Mouse (Mus musculus): ENCODE measurements at regions not wholly inside any gene's neighbourhood (a gene's known extent, or its start where the extent isn't known, plus 50 kb on each side); places are given as distances from the start of the nearest gene placed in this dataset.

GRCm38 (mm10) chr10:104367219-104367618, 173.4 kb downstream of the Gm4340 start:
- Histone ChIP-seq H3K4me3 (ENCODE audit: low read depth, low read length) (no peak overlapping the region), H3K4me1 (ENCODE audit: control insufficient read depth, insufficient read depth, low read length) (no peaks in the 10 kb centered on the region), H3K4me2 (no peak overlapping the region), H3K27me3 (ENCODE audit: control insufficient read depth, insufficient read depth, low read length) (no peaks in the 10 kb centered on the region), H3K9me3 (replicated peaks; ENCODE audit: control insufficient read depth, low read length) (no peaks in the 10 kb centered on the region), H3K27ac (ENCODE audit: low read depth, low read length) (no peak overlapping the region), H3K9ac (ENCODE audit: low read depth, low read length) (no peak overlapping the region), H3K36me3 (ENCODE audit: control insufficient read depth, insufficient read depth, low read length) (no peaks in the 10 kb centered on the region)
- ATAC-seq (replicated peaks; ENCODE audit: insufficient number of reproducible peaks, low FRiP score, low TSS enrichment) = no peak
- 81% methylated on average over 2 of the region's 2 CpGs for WGBS (ENCODE audit: insufficient replicate concordance)

GRCm38 (mm10) chr10:104374567-104374966, 180.7 kb downstream of the Gm4340 start:
- 88% methylated on average over 1 of the region's 1 CpGs for WGBS (ENCODE audit: insufficient replicate concordance)
- no peaks in the 10 kb centered on the region for H3K9me3 ChIP-seq (replicated peaks; ENCODE audit: control insufficient read depth, low read length)
- ATAC-seq (replicated peaks; ENCODE audit: insufficient number of reproducible peaks, low FRiP score, low TSS enrichment) = no peak
- H3K4me1 ChIP-seq (ENCODE audit: control insufficient read depth, insufficient read depth, low read length) = no peaks in the 10 kb centered on the region
- no peaks in the 10 kb centered on the region for H3K27me3 ChIP-seq (ENCODE audit: control insufficient read depth, insufficient read depth, low read length)
- H3K36me3 ChIP-seq (ENCODE audit: control insufficient read depth, insufficient read depth, low read length) = no peaks in the 10 kb centered on the region
- no peak overlapping the region for H3K9ac ChIP-seq (ENCODE audit: low read depth, low read length)
- H3K4me3 ChIP-seq (ENCODE audit: low read depth, low read length) = no peak overlapping the region
- no peak overlapping the region for H3K4me2 ChIP-seq
- no peak overlapping the region for H3K27ac ChIP-seq (ENCODE audit: low read depth, low read length)

- 68% methylated on average over 2 of the region's 2 CpGs for WGBS (ENCODE audit: insufficient replicate concordance)
- H3K27me3 ChIP-seq (ENCODE audit: control insufficient read depth, insufficient read depth, low read length) = no peaks in the 10 kb centered on the region
- H3K27ac ChIP-seq (ENCODE audit: low read depth, low read length) = no peak overlapping the region
- H3K36me3 ChIP-seq (ENCODE audit: control insufficient read depth, insufficient read depth, low read length) = no peaks in the 10 kb centered on the region
- ATAC-seq (replicated peaks; ENCODE audit: insufficient number of reproducible peaks, low FRiP score, low TSS enrichment) = no peak
- H3K4me1 ChIP-seq (ENCODE audit: control insufficient read depth, insufficient read depth, low read length) = no peaks in the 10 kb centered on the region
- H3K9ac ChIP-seq (ENCODE audit: low read depth, low read length) = no peak overlapping the region
- no peak overlapping the region for H3K4me3 ChIP-seq (ENCODE audit: low read depth, low read length)
- H3K4me2 ChIP-seq = no peak overlapping the region
- H3K9me3 ChIP-seq (replicated peaks; ENCODE audit: control insufficient read depth, low read length) = no peaks in the 10 kb centered on the region
Measured at GRCm38 (mm10) chr10:104388254-104388653, 194.4 kb downstream of the Gm4340 start.

DNA sequence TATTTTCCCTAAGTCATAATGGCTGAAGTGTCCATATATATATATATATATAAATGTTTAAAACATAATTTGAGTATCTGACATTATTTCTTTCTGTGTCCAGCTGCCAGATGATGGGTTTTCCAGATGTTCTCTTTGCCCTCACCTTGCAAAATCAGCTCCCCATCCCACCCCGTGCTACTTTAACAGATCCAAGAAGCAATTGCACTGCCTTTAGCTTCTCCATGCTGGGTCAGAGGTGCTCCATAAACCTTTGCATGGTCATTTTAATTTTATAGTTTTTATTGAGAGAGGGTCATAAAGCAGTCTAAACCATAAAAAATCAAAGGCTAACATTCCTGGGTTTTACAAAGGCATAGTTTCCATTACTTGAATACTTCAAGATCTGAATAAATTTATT, 201.9 kb downstream of the Gm4340 start:
- no peak overlapping the region for H3K4me3 ChIP-seq (ENCODE audit: low read depth, low read length)
- H3K9me3 ChIP-seq (replicated peaks; ENCODE audit: control insufficient read depth, low read length) = no peaks in the 10 kb centered on the region
- ATAC-seq (replicated peaks; ENCODE audit: insufficient number of reproducible peaks, low FRiP score, low TSS enrichment) = no peak
- no peaks in the 10 kb centered on the region for H3K27me3 ChIP-seq (ENCODE audit: control insufficient read depth, insufficient read depth, low read length)
- 80% methylated on average over 1 of the region's 1 CpGs for WGBS (ENCODE audit: insufficient replicate concordance)
- H3K4me1 ChIP-seq (ENCODE audit: control insufficient read depth, insufficient read depth, low read length) = no peaks in the 10 kb centered on the region
- H3K4me2 ChIP-seq = no peak overlapping the region
- no peak overlapping the region for H3K9ac ChIP-seq (ENCODE audit: low read depth, low read length)
- no peaks in the 10 kb centered on the region for H3K36me3 ChIP-seq (ENCODE audit: control insufficient read depth, insufficient read depth, low read length)
- H3K27ac ChIP-seq (ENCODE audit: low read depth, low read length) = no peak overlapping the region

DNA sequence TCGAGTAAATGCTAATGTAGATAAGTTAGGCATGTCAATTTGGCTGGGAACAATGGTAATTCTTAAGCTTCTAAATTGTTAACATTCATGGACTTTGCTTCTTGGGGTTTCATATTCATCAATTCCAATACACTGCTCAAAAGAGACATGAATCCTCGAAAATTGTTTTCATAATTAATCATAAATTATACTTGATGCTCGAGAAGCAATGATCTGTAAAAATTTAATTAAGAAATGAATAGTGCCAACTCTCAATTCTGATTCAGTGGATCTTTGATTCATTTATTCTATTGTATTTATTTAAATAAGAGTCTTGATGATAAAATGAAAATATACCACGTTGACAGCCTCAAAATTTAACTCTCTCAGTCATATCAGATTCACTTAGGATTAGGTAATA, 214.9 kb downstream of the Gm4340 start:
- Histone ChIP-seq H3K4me3 (ENCODE audit: low read depth, low read length) (no peak overlapping the region), H3K36me3 (ENCODE audit: control insufficient read depth, insufficient read depth, low read length) (no peaks in the 10 kb centered on the region), H3K27ac (ENCODE audit: low read depth, low read length) (no peak overlapping the region), H3K9ac (ENCODE audit: low read depth, low read length) (no peak overlapping the region), H3K4me2 (no peak overlapping the region), H3K9me3 (replicated peaks; ENCODE audit: control insufficient read depth, low read length) (no peaks in the 10 kb centered on the region), H3K27me3 (ENCODE audit: control insufficient read depth, insufficient read depth, low read length) (no peaks in the 10 kb centered on the region), H3K4me1 (ENCODE audit: control insufficient read depth, insufficient read depth, low read length) (no peaks in the 10 kb centered on the region)
- whole genome bisulfite sequencing (ENCODE audit: insufficient replicate concordance) = 60% methylated on average over 4 of the region's 4 CpGs
- ATAC-seq (replicated peaks; ENCODE audit: insufficient number of reproducible peaks, low FRiP score, low TSS enrichment) = no peak

DNA sequence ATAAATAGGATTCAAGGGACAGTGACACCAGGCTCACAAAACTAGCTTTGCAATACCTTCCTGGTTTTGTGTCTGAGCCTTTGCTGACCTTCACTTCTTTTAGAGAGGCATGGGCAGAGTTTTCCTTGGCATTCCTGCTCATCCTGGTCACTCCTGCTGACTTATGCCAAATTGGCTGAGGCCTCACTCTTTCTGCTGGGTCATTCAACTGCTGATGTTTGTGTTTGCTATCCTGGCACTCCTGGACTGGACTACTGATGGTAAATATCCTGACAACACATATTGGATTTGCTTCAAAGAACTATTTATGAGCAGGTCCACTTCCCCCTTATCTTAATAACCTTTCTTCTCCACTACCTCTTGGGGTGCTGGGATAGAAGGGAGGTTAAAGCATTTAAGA, 228.7 kb downstream of the Gm4340 start:
- Histone ChIP-seq H3K4me2 (no peak overlapping the region), H3K4me1 (ENCODE audit: control insufficient read depth, insufficient read depth, low read length) (no peaks in the 10 kb centered on the region), H3K27ac (ENCODE audit: low read depth, low read length) (no peak overlapping the region), H3K4me3 (ENCODE audit: low read depth, low read length) (no peak overlapping the region), H3K9ac (ENCODE audit: low read depth, low read length) (no peak overlapping the region), H3K9me3 (replicated peaks; ENCODE audit: control insufficient read depth, low read length) (no peaks in the 10 kb centered on the region), H3K27me3 (ENCODE audit: control insufficient read depth, insufficient read depth, low read length) (no peaks in the 10 kb centered on the region), H3K36me3 (ENCODE audit: control insufficient read depth, insufficient read depth, low read length) (no peaks in the 10 kb centered on the region)
- ATAC-seq (replicated peaks; ENCODE audit: insufficient number of reproducible peaks, low FRiP score, low TSS enrichment) = no peak

DNA sequence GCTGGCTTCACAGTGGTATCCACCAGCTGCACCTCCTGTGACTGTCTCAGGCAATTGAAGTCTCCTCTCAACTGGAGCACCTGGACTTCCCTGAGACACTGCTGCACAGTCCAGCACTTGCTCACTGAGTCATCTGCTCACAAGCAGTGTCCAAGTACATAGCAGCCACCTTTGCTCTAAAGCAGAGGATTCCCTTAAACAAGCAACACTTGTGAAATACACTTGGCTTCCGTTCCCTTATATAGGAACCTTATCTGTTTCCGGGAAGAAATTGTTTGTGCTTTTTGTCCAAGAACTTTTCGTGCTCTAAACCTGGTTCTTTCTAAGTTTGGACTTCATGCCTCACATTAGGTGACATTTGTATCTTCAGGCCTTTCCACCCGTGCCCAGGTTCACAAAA, 229.3 kb downstream of the Gm4340 start:
- H3K36me3 ChIP-seq (ENCODE audit: control insufficient read depth, insufficient read depth, low read length) = no peaks in the 10 kb centered on the region
- H3K4me1 ChIP-seq (ENCODE audit: control insufficient read depth, insufficient read depth, low read length) = no peaks in the 10 kb centered on the region
- H3K27ac ChIP-seq (ENCODE audit: low read depth, low read length) = no peak overlapping the region
- ATAC-seq (replicated peaks; ENCODE audit: insufficient number of reproducible peaks, low FRiP score, low TSS enrichment) = no peak
- H3K9ac ChIP-seq (ENCODE audit: low read depth, low read length) = no peak overlapping the region
- H3K27me3 ChIP-seq (ENCODE audit: control insufficient read depth, insufficient read depth, low read length) = no peaks in the 10 kb centered on the region
- no peak overlapping the region for H3K4me3 ChIP-seq (ENCODE audit: low read depth, low read length)
- WGBS (ENCODE audit: insufficient replicate concordance) = 65% methylated on average over 4 of the region's 4 CpGs
- no peaks in the 10 kb centered on the region for H3K9me3 ChIP-seq (replicated peaks; ENCODE audit: control insufficient read depth, low read length)
- H3K4me2 ChIP-seq = no peak overlapping the region

DNA sequence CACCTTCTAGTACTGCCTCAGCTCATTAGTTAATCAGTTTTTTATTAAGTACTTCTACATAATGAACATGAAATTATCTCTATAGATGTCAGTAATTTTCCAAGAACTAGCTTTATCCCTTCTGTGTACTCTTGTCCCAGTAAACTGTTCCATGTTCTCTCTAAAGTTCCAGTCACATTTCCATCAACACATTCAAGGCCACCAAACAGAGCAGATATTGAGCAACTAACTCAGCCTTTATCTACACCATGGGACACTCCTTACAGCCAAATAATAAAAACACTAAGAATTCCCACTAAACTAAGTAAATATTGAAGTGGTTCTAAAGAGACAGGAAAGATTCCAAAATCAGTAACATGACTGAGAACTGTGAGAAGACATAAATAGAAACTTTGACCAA, 229.9 kb downstream of the Gm4340 start:
- no peaks in the 10 kb centered on the region for H3K4me1 ChIP-seq (ENCODE audit: control insufficient read depth, insufficient read depth, low read length)
- H3K9me3 ChIP-seq (replicated peaks; ENCODE audit: control insufficient read depth, low read length) = no peaks in the 10 kb centered on the region
- H3K27me3 ChIP-seq (ENCODE audit: control insufficient read depth, insufficient read depth, low read length) = no peaks in the 10 kb centered on the region
- H3K4me2 ChIP-seq = no peak overlapping the region
- H3K36me3 ChIP-seq (ENCODE audit: control insufficient read depth, insufficient read depth, low read length) = no peaks in the 10 kb centered on the region
- H3K9ac ChIP-seq (ENCODE audit: low read depth, low read length) = no peak overlapping the region
- no peak for ATAC-seq (replicated peaks; ENCODE audit: insufficient number of reproducible peaks, low FRiP score, low TSS enrichment)
- no peak overlapping the region for H3K27ac ChIP-seq (ENCODE audit: low read depth, low read length)
- H3K4me3 ChIP-seq (ENCODE audit: low read depth, low read length) = no peak overlapping the region

DNA sequence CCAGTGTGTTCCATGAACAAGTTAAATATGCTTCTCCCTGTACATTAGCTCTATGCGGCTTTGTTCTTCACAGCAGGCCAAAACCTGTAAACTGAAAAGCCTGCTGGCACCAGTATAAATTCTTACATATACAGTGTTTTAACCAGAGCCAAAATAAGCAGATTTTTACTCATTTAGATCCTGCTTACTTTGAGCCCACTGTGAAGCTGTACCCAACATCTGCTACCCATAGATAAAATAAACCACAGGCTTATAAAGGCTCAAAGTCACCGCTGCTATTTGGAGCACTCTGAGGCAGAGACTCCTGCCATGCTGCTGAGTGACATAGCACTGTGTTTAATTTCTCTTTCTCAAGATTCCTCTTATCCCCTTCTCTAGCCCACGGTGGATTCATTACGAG, 251.1 kb downstream of the Gm4340 start:
- H3K36me3 ChIP-seq (ENCODE audit: control insufficient read depth, insufficient read depth, low read length) = no peaks in the 10 kb centered on the region
- no peaks in the 10 kb centered on the region for H3K4me1 ChIP-seq (ENCODE audit: control insufficient read depth, insufficient read depth, low read length)
- H3K4me2 ChIP-seq = no peak overlapping the region
- no peak overlapping the region for H3K4me3 ChIP-seq (ENCODE audit: low read depth, low read length)
- H3K9ac ChIP-seq (ENCODE audit: low read depth, low read length) = no peak overlapping the region
- 74% methylated on average over 4 of the region's 4 CpGs for WGBS (ENCODE audit: insufficient replicate concordance)
- no peaks in the 10 kb centered on the region for H3K27me3 ChIP-seq (ENCODE audit: control insufficient read depth, insufficient read depth, low read length)
- no peak for ATAC-seq (replicated peaks; ENCODE audit: insufficient number of reproducible peaks, low FRiP score, low TSS enrichment)
- H3K9me3 ChIP-seq (replicated peaks; ENCODE audit: control insufficient read depth, low read length) = no peaks in the 10 kb centered on the region
- H3K27ac ChIP-seq (ENCODE audit: low read depth, low read length) = no peak overlapping the region

Measured in heart, embryonic 11.5 days (tissue).